Mouse (Mus musculus): ENCODE measurements around the gene Nucks1. TPM values are rescaled to one million over a fixed set of nuclear protein-coding genes. Genes with fewer than 3 reads are reported as not detected.

Gene Nucks1
- polyA plus RNA-seq, 1 experiment from 2014 or later = 59.4 TPM

DNA sequence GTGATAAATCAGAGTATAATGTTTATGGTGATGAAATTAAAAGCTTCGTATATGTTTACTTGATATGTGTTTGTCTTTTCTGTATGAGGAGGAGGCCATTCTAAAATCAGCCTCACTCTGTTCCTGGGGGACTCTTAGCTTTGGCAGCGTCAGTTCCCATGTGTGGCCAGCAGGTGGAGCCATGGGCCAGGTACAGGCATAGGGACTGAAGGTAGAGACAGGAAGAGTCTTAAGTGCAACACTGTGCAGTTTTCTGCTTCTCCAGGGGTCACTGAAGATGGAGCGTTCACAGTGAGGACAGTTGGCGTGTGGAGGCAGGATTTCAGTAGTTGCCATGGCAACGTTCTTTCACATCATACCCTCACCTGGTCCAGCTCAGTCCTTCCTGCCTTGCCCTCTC, 72.6 kb downstream of the Nucks1 start:
- no peak overlapping the region for H3K27ac ChIP-seq (ENCODE audit: low read length)
- no peaks in the 10 kb centered on the region for H3K4me1 ChIP-seq (replicated peaks; ENCODE audit: control insufficient read depth, insufficient read depth, low read length)
- no peaks in the 10 kb centered on the region for H3K9me3 ChIP-seq (ENCODE audit: control insufficient read depth, low read length)
- peak; percentile 60 for ATAC-seq
- 22% methylated on average over 5 of the region's 5 CpGs for WGBS
- no peak overlapping the region for H3K4me2 ChIP-seq (ENCODE audit: low read length)
- no peak overlapping the region for H3K4me3 ChIP-seq (replicated peaks; ENCODE audit: low read length)
- no peaks in the 10 kb centered on the region for H3K36me3 ChIP-seq (ENCODE audit: control insufficient read depth, insufficient read depth)
- no peaks in the 10 kb centered on the region for H3K27me3 ChIP-seq (replicated peaks; ENCODE audit: control insufficient read depth, insufficient read depth, low read length)
- H3K9ac ChIP-seq (replicated peaks; ENCODE audit: low read depth, low read length) = no peak overlapping the region

DNA sequence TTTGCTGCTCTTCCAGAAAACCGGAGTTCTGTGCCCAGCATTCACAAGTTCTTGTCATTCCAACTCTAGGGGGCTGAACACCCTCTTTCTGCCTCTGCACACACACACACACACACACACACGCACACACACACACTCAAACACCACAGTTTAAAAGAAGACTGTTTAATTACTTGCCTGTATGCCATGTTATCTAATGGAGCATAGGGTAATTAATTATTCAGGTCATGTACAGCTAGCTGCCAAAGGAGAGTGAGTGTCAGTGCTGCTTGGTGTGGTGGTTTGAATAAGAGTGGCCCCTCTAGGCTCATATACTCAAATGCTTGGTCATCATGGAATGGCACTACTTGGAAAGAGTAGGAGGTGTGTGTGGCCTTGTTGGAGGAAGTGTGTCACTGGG, 73.5 kb downstream of the Nucks1 start:
- Histone ChIP-seq H3K4me1 (replicated peaks; ENCODE audit: control insufficient read depth, insufficient read depth, low read length) (no peaks in the 10 kb centered on the region), H3K36me3 (ENCODE audit: control insufficient read depth, insufficient read depth) (no peaks in the 10 kb centered on the region), H3K9me3 (ENCODE audit: control insufficient read depth, low read length) (no peaks in the 10 kb centered on the region), H3K27ac (ENCODE audit: low read length) (no peak overlapping the region), H3K9ac (replicated peaks; ENCODE audit: low read depth, low read length) (no peak overlapping the region), H3K27me3 (replicated peaks; ENCODE audit: control insufficient read depth, insufficient read depth, low read length) (no peaks in the 10 kb centered on the region), H3K4me2 (ENCODE audit: low read length) (no peak overlapping the region), H3K4me3 (replicated peaks; ENCODE audit: low read length) (no peak overlapping the region)
- no peak for ATAC-seq
- WGBS = 47% methylated on average over 2 of the region's 2 CpGs

Other genes starting within 250 kb of the Nucks1 start
- gene Rab7b, start 221.8 kb upstream of the Nucks1 start, polyA plus RNA-seq (2015; fragmentation: Nextera tagmentation; extraction: Ambion mirVana) = 1.0 and 1.2 TPM in 2 replicates
- 0.06 TPM in 1 of 2 replicates, not detected in the other for gene Slc26a9, start 166.5 kb upstream of the Nucks1 start, polyA plus RNA-seq (2015; fragmentation: Nextera tagmentation; extraction: Ambion mirVana)
- 0.18 and 0.67 TPM in 2 replicates for gene Pm20d1, start 113.2 kb upstream of the Nucks1 start, polyA plus RNA-seq (2015; fragmentation: Nextera tagmentation; extraction: Ambion mirVana)
- 15.4 and 20.8 TPM in 2 replicates for gene Slc41a1, start 83.0 kb upstream of the Nucks1 start, polyA plus RNA-seq (2015; fragmentation: Nextera tagmentation; extraction: Ambion mirVana)
- 8.8 and 9.0 TPM in 2 replicates for gene Rab29, start 43.3 kb upstream of the Nucks1 start, polyA plus RNA-seq (2015; fragmentation: Nextera tagmentation; extraction: Ambion mirVana)
- gene Slc45a3, start 52.4 kb downstream of the Nucks1 start, polyA plus RNA-seq (2015; fragmentation: Nextera tagmentation; extraction: Ambion mirVana) = 2.0 and 2.1 TPM in 2 replicates
- 12.5 and 13.5 TPM in 2 replicates for gene Elk4, start 97.1 kb downstream of the Nucks1 start, polyA plus RNA-seq (2015; fragmentation: Nextera tagmentation; extraction: Ambion mirVana)
- 10.9 and 11.2 TPM in 2 replicates for gene Mfsd4a, start 157.5 kb downstream of the Nucks1 start, polyA plus RNA-seq (2015; fragmentation: Nextera tagmentation; extraction: Ambion mirVana)
- gene Cdk18, start 229.2 kb downstream of the Nucks1 start, polyA plus RNA-seq (2015; fragmentation: Nextera tagmentation; extraction: Ambion mirVana) = 0.48 and 1.9 TPM in 2 replicates